Mouse (Mus musculus) ES-E14 (cell line): ENCODE results near the gene Zdhhc21. TPM values are rescaled to one million over a fixed set of nuclear protein-coding genes. Genes with fewer than 3 reads are reported as not detected.

Source experiments
- DNase-seq: peaks from one replicate; pipeline ENCODE4 v3.0.0-alpha.2; 2013; ENCODE audit warnings: low read depth, low spot score
- H3K27ac ChIP-seq: 2 replicates; pipeline ENCODE4 v1.5.1; 2012; ENCODE audit warnings: low read depth, mild to moderate bottlenecking, low read length, moderate library complexity, mixed read lengths; ENCODE audit not compliant: poor library complexity, insufficient read depth, severe bottlenecking
- H3K36me3 ChIP-seq: 2 replicates; pipeline ENCODE4 v1.6.1; 2012; ENCODE audit warnings: mild to moderate bottlenecking, low read length, moderate library complexity, mixed read lengths; ENCODE audit not compliant: control insufficient read depth, poor library complexity, insufficient read depth, severe bottlenecking
- H3K4me1 ChIP-seq, 2 experiments: fragments of 150-350 bp in 1 of 2; sonication (generic) in 1 of 2; 2 replicates each; pipeline ENCODE4 v1.6.1; 2012; ENCODE audit warnings: low read length in 2 of 2, mild to moderate bottlenecking in 1 of 2, mixed read lengths in 1 of 2; ENCODE audit not compliant: control insufficient read depth in 2 of 2, insufficient read depth in 2 of 2, poor library complexity in 1 of 2
- H3K4me3 ChIP-seq, 2 experiments: fragments of 150-350 bp in 1 of 2; sonication (generic) in 1 of 2; 2 replicates each; pipeline ENCODE4 v1.5.1; 2012; ENCODE audit warnings: low read length in 2 of 2, low read depth in 1 of 2, mild to moderate bottlenecking in 1 of 2, mixed read lengths in 1 of 2; ENCODE audit not compliant: insufficient read depth in 1 of 2, poor library complexity in 1 of 2, severe bottlenecking in 1 of 2
- H3K9ac ChIP-seq: 2 replicates; pipeline ENCODE4 v1.6.1; 2012; ENCODE audit warnings: low read depth, mild to moderate bottlenecking, low read length, mixed read lengths; ENCODE audit not compliant: poor library complexity, insufficient read depth, severe bottlenecking
- H3K9me3 ChIP-seq: fragments of 150-350 bp; sonication (generic); 2 replicates; pipeline ENCODE4 v1.6.1; 2012; ENCODE audit warnings: low read depth, mild to moderate bottlenecking, low read length; ENCODE audit not compliant: control insufficient read depth, insufficient read depth
- CHD2 ChIP-seq: IDR thresholded peaks from 2 replicates; pipeline ENCODE4 v1.6.1; 2014; ENCODE audit warnings: mild to moderate bottlenecking, low read depth, low read length, inconsistent platforms
- HCFC1 ChIP-seq: IDR thresholded peaks from 2 replicates; pipeline ENCODE4 v1.6.1; 2012; ENCODE audit warnings: low read length, inconsistent platforms, borderline replicate concordance; ENCODE audit not compliant: insufficient read depth
- MAFK ChIP-seq: IDR thresholded peaks from 2 replicates; pipeline ENCODE4 v1.6.1; 2014; ENCODE audit warnings: mild to moderate bottlenecking, low read depth, low read length, inconsistent platforms; ENCODE audit not compliant: insufficient read depth
- ZC3H11A ChIP-seq: IDR thresholded peaks from 2 replicates; pipeline ENCODE4 v1.6.1; 2012; ENCODE audit warnings: low read depth, mild to moderate bottlenecking, inconsistent platforms, low read length, borderline replicate concordance
- ZNF384 ChIP-seq: IDR thresholded peaks from 2 replicates; pipeline ENCODE4 v1.6.1; 2012; ENCODE audit warnings: low read depth, low read length, inconsistent platforms
- in situ Hi-C, 2 experiments: fragments of 600-800 bp; cut with MboI; formaldehyde crosslinking; loops; one replicate each; pipeline ENCODE4 v1.15.1; 2025; ENCODE audit warnings: low sequenced_read_pairs in 2 of 2, inconsistent platforms in 1 of 2; ENCODE audit not compliant: unreplicated experiment in 2 of 2
- total RNA-seq: library from RNA; depleted of rRNA; stranded (reverse); fragments of 300-350 nt; gene quantifications from 2 replicates; pipeline ENCODE4 v1.2.3, GENCODE M21; 2012

The Zdhhc21 gene
- total RNA-seq, 1 experiment, result 17.6 TPM

DNA sequence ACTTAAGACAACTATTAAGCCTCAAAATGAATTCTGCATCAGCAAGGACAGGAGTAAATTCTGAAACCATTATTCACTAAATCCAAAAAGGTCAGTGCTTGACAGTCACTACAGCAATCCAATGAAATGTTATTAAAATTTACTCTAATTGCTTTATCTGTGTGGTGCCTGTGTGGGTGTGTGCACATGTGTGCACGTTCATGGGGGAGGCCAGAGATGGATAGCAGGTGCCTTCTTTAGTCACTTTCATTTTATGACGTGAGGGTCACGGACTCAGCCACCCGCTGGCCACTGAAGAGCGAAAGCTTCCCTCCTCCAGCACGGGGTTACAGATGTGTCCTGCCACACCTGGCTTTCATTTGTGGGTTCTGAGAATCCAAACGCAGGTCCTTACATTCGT is 43.4 kb downstream of the Zdhhc21 start:
- no peak for TF ChIP-seq MAFK
- no peak for TF ChIP-seq ZNF384
- no peak for TF ChIP-seq ZC3H11A
- TF ChIP-seq CHD2, result no peak
- TF ChIP-seq HCFC1, result no peak
- in situ Hi-C loops, result no loop called here

DNA sequence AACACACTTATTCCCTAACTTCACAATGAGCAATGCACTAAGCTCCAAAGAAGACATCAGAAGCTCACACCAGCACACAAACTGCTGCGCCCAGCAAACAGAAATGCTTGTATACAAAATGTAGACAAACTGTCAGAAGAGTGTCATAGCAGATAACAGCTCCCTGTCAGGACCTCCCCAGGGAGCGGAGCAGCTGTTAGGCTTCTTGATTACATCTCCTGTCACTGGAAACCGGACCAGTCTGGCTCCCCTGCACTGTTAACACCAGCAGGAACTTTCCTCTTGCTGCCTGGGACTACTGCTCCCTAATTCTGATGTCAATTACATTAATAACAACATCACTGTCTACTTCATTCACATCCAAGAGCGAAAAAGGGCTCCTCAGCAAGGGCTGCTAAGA is 44.5 kb downstream of the Zdhhc21 start:
- no peaks in the 10 kb centered on the region for H3K4me1 ChIP-seq
- H3K36me3 ChIP-seq, result no peaks in the 10 kb centered on the region
- TF ChIP-seq ZC3H11A (no peak), MAFK (no peak), ZNF384 (no peak), CHD2 (no peak), HCFC1 (no peak)
- DNase-seq, result no peak
- in situ Hi-C loops, result no loop called here
- H3K9ac ChIP-seq, result no peak overlapping the region
- H3K27ac ChIP-seq, result no peak overlapping the region
- H3K9me3 ChIP-seq, result no peaks in the 10 kb centered on the region
- no peak overlapping the region for H3K4me3 ChIP-seq

More for the DNA sequence above, 43.4 kb downstream of the Zdhhc21 start:
- Histone ChIP-seq H3K4me3 (no peak overlapping the region), H3K27ac (no peak overlapping the region), H3K36me3 (no peaks in the 10 kb centered on the region), H3K9me3 (no peaks in the 10 kb centered on the region), H3K4me1 (no peaks in the 10 kb centered on the region), H3K9ac (no peak overlapping the region)
- DNase-seq, result no peak

DNA sequence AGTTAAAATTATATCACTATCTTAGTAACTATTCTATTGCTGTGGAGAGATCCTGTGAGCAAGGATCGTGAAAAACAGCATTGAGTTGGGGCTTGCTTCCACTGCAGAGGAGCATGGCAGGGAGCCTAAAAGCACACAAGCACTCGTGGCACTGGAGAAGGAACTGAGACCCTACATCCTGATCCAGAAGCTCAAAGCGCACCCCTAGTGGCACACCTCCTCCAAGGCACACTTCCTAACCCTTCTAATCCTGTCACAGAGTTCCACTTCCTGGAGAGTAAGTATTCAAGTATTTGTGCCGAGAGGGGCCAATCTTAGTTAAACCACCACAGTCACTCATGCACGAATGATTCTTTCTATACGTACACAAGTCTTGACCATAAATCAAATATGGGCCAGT is 46.4 kb downstream of the Zdhhc21 start:
- TF ChIP-seq MAFK (no peak), ZC3H11A (no peak), ZNF384 (no peak), HCFC1 (no peak), CHD2 (no peak)
- no peaks in the 10 kb centered on the region for H3K9me3 ChIP-seq
- no peaks in the 10 kb centered on the region for H3K36me3 ChIP-seq
- H3K27ac ChIP-seq, result no peak overlapping the region
- H3K9ac ChIP-seq, result no peak overlapping the region
- no peak overlapping the region for H3K4me3 ChIP-seq
- DNase-seq, result peak; percentile 6
- no peaks in the 10 kb centered on the region for H3K4me1 ChIP-seq
- in situ Hi-C loops, result no loop called here

DNA sequence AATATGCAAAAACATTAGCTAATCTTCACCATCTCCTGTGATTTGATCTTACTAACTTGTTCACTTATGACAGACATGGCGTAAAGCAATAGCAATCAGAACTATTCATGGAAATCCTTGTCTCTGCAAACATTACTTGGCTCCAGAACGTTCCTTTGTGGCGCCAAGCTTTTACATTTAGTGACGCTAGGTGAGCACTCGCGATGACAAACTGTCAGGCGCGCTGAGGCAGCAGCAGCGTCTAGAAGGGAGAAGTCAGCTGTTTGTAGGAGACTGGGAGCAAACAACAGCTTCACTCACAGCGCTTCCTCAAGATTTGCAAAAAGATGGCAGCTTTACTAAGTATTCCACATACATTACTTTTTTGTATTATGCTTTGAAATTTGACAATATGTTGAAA is 51.9 kb downstream of the Zdhhc21 start:
- Histone ChIP-seq H3K4me3 (no peak overlapping the region), H3K36me3 (no peaks in the 10 kb centered on the region; the same call in 1 of the 2 replicates), H3K9me3 (no peaks in the 10 kb centered on the region), H3K4me1 (no peaks in the 10 kb centered on the region), H3K27ac (no peak overlapping the region), H3K9ac (no peak overlapping the region)
- in situ Hi-C loops, result no loop called here
- DNase-seq, result no peak
- TF ChIP-seq HCFC1, result no peak
- no peak for TF ChIP-seq ZC3H11A
- no peak for TF ChIP-seq CHD2
- TF ChIP-seq MAFK, result no peak
- no peak for TF ChIP-seq ZNF384

DNA sequence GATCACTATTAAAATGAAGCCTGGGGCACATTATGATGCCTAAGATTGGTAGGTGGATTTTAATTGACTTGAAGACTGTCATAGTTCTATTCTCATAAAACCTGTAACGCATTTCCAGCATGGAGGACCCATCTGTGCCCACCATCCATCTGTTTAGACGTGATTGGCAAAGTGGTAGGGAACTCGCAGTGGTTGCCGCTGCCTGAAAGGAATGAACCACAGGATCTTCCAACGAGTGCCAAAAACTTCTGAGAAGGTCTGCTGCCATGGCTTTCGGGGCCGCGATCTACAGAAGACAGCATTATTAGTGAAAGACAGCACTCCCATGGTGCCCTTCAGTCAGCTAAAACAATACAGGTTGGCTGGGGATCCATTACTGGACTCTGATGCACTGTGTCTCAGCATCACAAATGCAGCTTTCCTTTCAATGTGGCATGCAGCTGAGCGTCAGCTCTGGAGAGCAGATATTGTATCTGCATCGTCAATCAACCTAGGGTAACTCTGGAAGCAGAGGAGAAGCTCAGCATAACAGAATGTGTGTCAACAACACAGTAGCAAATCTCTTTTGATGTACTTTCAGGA is 53.5 kb downstream of the Zdhhc21 start:
- H3K36me3 ChIP-seq, result no peaks in the 10 kb centered on the region; the same call in 1 of the 2 replicates
- TF ChIP-seq ZNF384 (no peak), CHD2 (no peak), ZC3H11A (no peak), MAFK (no peak), HCFC1 (no peak)
- H3K9ac ChIP-seq, result no peak overlapping the region

More for the DNA sequence above, 53.5 kb downstream of the Zdhhc21 start:
- H3K9me3 ChIP-seq, result no peaks in the 10 kb centered on the region
- DNase-seq, result no peak
- no peaks in the 10 kb centered on the region for H3K4me1 ChIP-seq
- H3K4me3 ChIP-seq, result no peak overlapping the region
- in situ Hi-C loops, result no loop called here
- no peak overlapping the region for H3K27ac ChIP-seq
